Mouse (Mus musculus): ENCODE results near the gene Trpc5os. TPM values are rescaled to one million over a fixed set of nuclear protein-coding genes. Genes with fewer than 3 reads are reported as not detected.

Gene Trpc5os
- not detected in 2 replicates for polyA plus RNA-seq (2014; fragmentation: Nextera tagmentation; extraction: Ambion mirVana)

GRCm38 (mm10) chrX:144456281-144456680 lies at the start of gene Trpc5os:
Trpc5os (plus strand) TSS chrX:144456581.
- 79% methylated on average over 5 of the region's 5 CpGs for WGBS
- Histone ChIP-seq H3K9ac (ENCODE audit: low read depth, low read length) (no peak within 1 kb of the TSS), H3K27ac (ENCODE audit: low read depth, low read length) (no peak within 1 kb of the TSS), H3K4me3 (ENCODE audit: low read depth, low read length) (no peak within 1 kb of the TSS), H3K9me3 (ENCODE audit: control insufficient read depth, low read length) (no peaks in the 10 kb centered on the region), H3K36me3 (ENCODE audit: control insufficient read depth, insufficient read depth, low read length) (no peaks in the 10 kb centered on the region), H3K27me3 (ENCODE audit: control insufficient read depth, insufficient read depth, low read length) (no peaks in the 10 kb centered on the region), H3K4me2 (replicated peaks; ENCODE audit: low read depth, low read length) (no peak within 1 kb of the TSS), H3K4me1 (replicated peaks; ENCODE audit: control insufficient read depth, insufficient read depth, low read length) (no peaks in the 10 kb centered on the region)
- DNase-seq (ENCODE audit: low spot score) (no peak), ATAC-seq (ENCODE audit: low FRiP score) (no peak)

- no peak overlapping the region for H3K4me3 ChIP-seq (ENCODE audit: low read depth, low read length)
- no peaks in the 10 kb centered on the region for H3K36me3 ChIP-seq (ENCODE audit: control insufficient read depth, insufficient read depth, low read length)
- H3K9ac ChIP-seq (ENCODE audit: low read depth, low read length), result no peak overlapping the region
- DNase-seq (ENCODE audit: low spot score) (no peak), ATAC-seq (ENCODE audit: low FRiP score) (no peak)
- H3K9me3 ChIP-seq (ENCODE audit: control insufficient read depth, low read length), result no peaks in the 10 kb centered on the region
- WGBS, result 74% methylated on average over 5 of the region's 5 CpGs
- no peak overlapping the region for H3K4me2 ChIP-seq (replicated peaks; ENCODE audit: low read depth, low read length)
- no peaks in the 10 kb centered on the region for H3K4me1 ChIP-seq (replicated peaks; ENCODE audit: control insufficient read depth, insufficient read depth, low read length)
- no peak overlapping the region for H3K27ac ChIP-seq (ENCODE audit: low read depth, low read length)
- H3K27me3 ChIP-seq (ENCODE audit: control insufficient read depth, insufficient read depth, low read length), result no peaks in the 10 kb centered on the region
Observed at GRCm38 (mm10) chrX:144408036-144408435, 48.3 kb upstream of the Trpc5os start.

- ATAC-seq (ENCODE audit: low FRiP score) (no peak), DNase-seq (ENCODE audit: low spot score) (no peak)
- no peak overlapping the region for H3K9ac ChIP-seq (ENCODE audit: low read depth, low read length)
- no peak overlapping the region for H3K4me3 ChIP-seq (ENCODE audit: low read depth, low read length)
- no peak overlapping the region for H3K4me2 ChIP-seq (replicated peaks; ENCODE audit: low read depth, low read length)
- H3K27ac ChIP-seq (ENCODE audit: low read depth, low read length), result no peak overlapping the region
- H3K9me3 ChIP-seq (ENCODE audit: control insufficient read depth, low read length), result no peaks in the 10 kb centered on the region
- H3K4me1 ChIP-seq (replicated peaks; ENCODE audit: control insufficient read depth, insufficient read depth, low read length), result no peaks in the 10 kb centered on the region
- WGBS, result 67% methylated on average over 1 of the region's 1 CpGs
- no peaks in the 10 kb centered on the region for H3K36me3 ChIP-seq (ENCODE audit: control insufficient read depth, insufficient read depth, low read length)
- H3K27me3 ChIP-seq (ENCODE audit: control insufficient read depth, insufficient read depth, low read length), result no peaks in the 10 kb centered on the region
Observed at GRCm38 (mm10) chrX:144420259-144420658, 36.1 kb upstream of the Trpc5os start.

- no peaks in the 10 kb centered on the region for H3K4me1 ChIP-seq (replicated peaks; ENCODE audit: control insufficient read depth, insufficient read depth, low read length)
- H3K9ac ChIP-seq (ENCODE audit: low read depth, low read length), result no peak overlapping the region
- no peaks in the 10 kb centered on the region for H3K36me3 ChIP-seq (ENCODE audit: control insufficient read depth, insufficient read depth, low read length)
- no peak overlapping the region for H3K4me2 ChIP-seq (replicated peaks; ENCODE audit: low read depth, low read length)
- H3K9me3 ChIP-seq (ENCODE audit: control insufficient read depth, low read length), result no peaks in the 10 kb centered on the region
- H3K27me3 ChIP-seq (ENCODE audit: control insufficient read depth, insufficient read depth, low read length), result no peaks in the 10 kb centered on the region
- DNase-seq (ENCODE audit: low spot score), result no peak
- WGBS, result 92% methylated on average over 1 of the region's 1 CpGs
- H3K4me3 ChIP-seq (ENCODE audit: low read depth, low read length), result no peak overlapping the region
- ATAC-seq (ENCODE audit: low FRiP score), result no peak
- H3K27ac ChIP-seq (ENCODE audit: low read depth, low read length), result no peak overlapping the region
Observed at GRCm38 (mm10) chrX:144421091-144421490, 35.3 kb upstream of the Trpc5os start.

- H3K4me3 ChIP-seq (ENCODE audit: low read depth, low read length), result no peak overlapping the region
- no peak overlapping the region for H3K9ac ChIP-seq (ENCODE audit: low read depth, low read length)
- no peaks in the 10 kb centered on the region for H3K27me3 ChIP-seq (ENCODE audit: control insufficient read depth, insufficient read depth, low read length)
- DNase-seq (ENCODE audit: low spot score) (no peak), ATAC-seq (ENCODE audit: low FRiP score) (no peak)
- H3K9me3 ChIP-seq (ENCODE audit: control insufficient read depth, low read length), result no peaks in the 10 kb centered on the region
- H3K4me1 ChIP-seq (replicated peaks; ENCODE audit: control insufficient read depth, insufficient read depth, low read length), result no peaks in the 10 kb centered on the region
- H3K4me2 ChIP-seq (replicated peaks; ENCODE audit: low read depth, low read length), result no peak overlapping the region
- no peak overlapping the region for H3K27ac ChIP-seq (ENCODE audit: low read depth, low read length)
- H3K36me3 ChIP-seq (ENCODE audit: control insufficient read depth, insufficient read depth, low read length), result no peaks in the 10 kb centered on the region
- 83% methylated on average over 3 of the region's 3 CpGs for WGBS
Observed at GRCm38 (mm10) chrX:144423848-144424247, 32.5 kb upstream of the Trpc5os start.

- no peak for DNase-seq (ENCODE audit: low spot score)
- Histone ChIP-seq H3K4me3 (ENCODE audit: low read depth, low read length) (no peak overlapping the region), H3K4me1 (replicated peaks; ENCODE audit: control insufficient read depth, insufficient read depth, low read length) (no peaks in the 10 kb centered on the region), H3K9ac (ENCODE audit: low read depth, low read length) (no peak overlapping the region), H3K4me2 (replicated peaks; ENCODE audit: low read depth, low read length) (no peak overlapping the region), H3K27ac (ENCODE audit: low read depth, low read length) (no peak overlapping the region), H3K36me3 (ENCODE audit: control insufficient read depth, insufficient read depth, low read length) (no peaks in the 10 kb centered on the region), H3K27me3 (ENCODE audit: control insufficient read depth, insufficient read depth, low read length) (no peaks in the 10 kb centered on the region), H3K9me3 (ENCODE audit: control insufficient read depth, low read length) (no peaks in the 10 kb centered on the region)
- WGBS, result 90% methylated on average over 2 of the region's 2 CpGs
- no peak for ATAC-seq (ENCODE audit: low FRiP score)
Observed at GRCm38 (mm10) chrX:144464416-144464815, 8.0 kb downstream of the Trpc5os start.

GRCm38 (mm10) chrX:144491394-144491793 lies 35.0 kb downstream of the Trpc5os start:
- Histone ChIP-seq H3K9me3 (ENCODE audit: control insufficient read depth, low read length) (no peaks in the 10 kb centered on the region), H3K4me1 (replicated peaks; ENCODE audit: control insufficient read depth, insufficient read depth, low read length) (no peaks in the 10 kb centered on the region), H3K27ac (ENCODE audit: low read depth, low read length) (no peak overlapping the region), H3K36me3 (ENCODE audit: control insufficient read depth, insufficient read depth, low read length) (no peaks in the 10 kb centered on the region), H3K4me2 (replicated peaks; ENCODE audit: low read depth, low read length) (no peak overlapping the region), H3K4me3 (ENCODE audit: low read depth, low read length) (no peak overlapping the region), H3K27me3 (ENCODE audit: control insufficient read depth, insufficient read depth, low read length) (no peaks in the 10 kb centered on the region), H3K9ac (ENCODE audit: low read depth, low read length) (no peak overlapping the region)
- no peak for DNase-seq (ENCODE audit: low spot score)
- no peak for ATAC-seq (ENCODE audit: low FRiP score)
- WGBS, result 81% methylated on average over 1 of the region's 1 CpGs

GRCm38 (mm10) chrX:144523239-144523638 lies 66.9 kb downstream of the Trpc5os start:
- H3K36me3 ChIP-seq (ENCODE audit: control insufficient read depth, insufficient read depth, low read length), result no peaks in the 10 kb centered on the region
- ATAC-seq (ENCODE audit: low FRiP score), result no peak
- no peaks in the 10 kb centered on the region for H3K27me3 ChIP-seq (ENCODE audit: control insufficient read depth, insufficient read depth, low read length)
- no peaks in the 10 kb centered on the region for H3K4me1 ChIP-seq (replicated peaks; ENCODE audit: control insufficient read depth, insufficient read depth, low read length)
- H3K4me3 ChIP-seq (ENCODE audit: low read depth, low read length), result no peak overlapping the region
- DNase-seq (ENCODE audit: low spot score), result no peak
- no peak overlapping the region for H3K4me2 ChIP-seq (replicated peaks; ENCODE audit: low read depth, low read length)
- H3K9ac ChIP-seq (ENCODE audit: low read depth, low read length), result no peak overlapping the region
- no peak overlapping the region for H3K27ac ChIP-seq (ENCODE audit: low read depth, low read length)
- WGBS, result 77% methylated on average over 5 of the region's 5 CpGs
- no peaks in the 10 kb centered on the region for H3K9me3 ChIP-seq (ENCODE audit: control insufficient read depth, low read length)

- WGBS, result 85% methylated on average over 7 of the region's 7 CpGs
- no peak overlapping the region for H3K9ac ChIP-seq (ENCODE audit: low read depth, low read length)
- ATAC-seq (ENCODE audit: low FRiP score) (no peak), DNase-seq (ENCODE audit: low spot score) (no peak)
- no peak overlapping the region for H3K4me3 ChIP-seq (ENCODE audit: low read depth, low read length)
- H3K27ac ChIP-seq (ENCODE audit: low read depth, low read length), result no peak overlapping the region
- no peaks in the 10 kb centered on the region for H3K4me1 ChIP-seq (replicated peaks; ENCODE audit: control insufficient read depth, insufficient read depth, low read length)
- no peaks in the 10 kb centered on the region for H3K9me3 ChIP-seq (ENCODE audit: control insufficient read depth, low read length)
- no peaks in the 10 kb centered on the region for H3K27me3 ChIP-seq (ENCODE audit: control insufficient read depth, insufficient read depth, low read length)
- H3K36me3 ChIP-seq (ENCODE audit: control insufficient read depth, insufficient read depth, low read length), result no peaks in the 10 kb centered on the region
- H3K4me2 ChIP-seq (replicated peaks; ENCODE audit: low read depth, low read length), result no peak overlapping the region
Observed at GRCm38 (mm10) chrX:144526042-144526441, 69.7 kb downstream of the Trpc5os start.
